Mouse (Mus musculus): ENCODE measurements at regions not wholly inside any gene's neighbourhood (a gene's known extent, or its start where the extent isn't known, plus 50 kb on each side); places are given as distances from the start of the nearest gene placed in this dataset.

- TF ChIP-seq CTCF (conservative IDR thresholded peaks at IDR 0.05; ENCODE audit: insufficient read depth, insufficient read length, low read depth, low read length), result no peak
- no peak for TF ChIP-seq POLR2A (IDR thresholded peaks at IDR 0.05; ENCODE audit: low read depth, low read length)
These were observed 405.8 kb downstream of the Basp1 start for GRCm38 (mm10) chr15:25007720-25008119.
